Mouse (Mus musculus): ENCODE data around the gene Alg11. TPM values are rescaled to one million over a fixed set of nuclear protein-coding genes. Genes with fewer than 3 reads are reported as not detected.
A peak's percentile ranks its signal among the peaks of the same experiment; 100 is the strongest.

Gene Alg11
- 10 to 100 TPM; 37.6 to 42.0 TPM for total RNA-seq (2021)
- long read RNA-seq, experiment 1, full-length matches to known transcripts: 2 of 6 reads
- long read RNA-seq, experiment 1, partial matches to known transcripts: 0 of 6 reads
- long read RNA-seq, experiment 1, other reads (novel, unspliced or antisense): 4 of 6 reads
- long read RNA-seq, experiment 2, full-length matches to known transcripts: 8 of 16 reads
- long read RNA-seq, experiment 2, partial matches to known transcripts: 0 of 16 reads
- long read RNA-seq, experiment 2, other reads (novel, unspliced or antisense): 8 of 16 reads

DNA sequence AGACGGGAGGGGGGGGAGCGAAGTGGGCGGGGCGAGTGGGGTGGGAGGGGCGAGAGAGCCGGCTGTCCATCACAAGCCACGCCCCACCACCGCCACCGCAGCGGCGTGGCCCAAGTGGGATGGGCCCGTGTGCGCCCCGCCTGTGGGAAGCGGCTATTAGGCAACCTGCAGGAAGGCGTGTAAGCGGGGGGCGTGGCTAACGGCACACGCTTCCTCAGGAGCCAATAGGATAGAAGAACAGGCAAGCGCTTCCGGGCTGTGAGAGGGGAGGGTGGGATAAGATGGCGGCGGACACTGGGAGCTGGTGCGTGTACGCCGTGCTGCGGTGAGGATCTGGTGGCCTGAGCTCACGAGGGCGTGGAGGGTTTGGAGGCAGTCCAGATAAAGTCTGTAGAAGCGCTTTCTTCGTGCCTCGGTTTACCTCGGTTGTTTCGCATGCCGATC lies at the start of gene Alg11:
TSS of gene Alg11 (plus strand) at position 276 of the 444 bp plus-strand sequence.
- peak; percentile 82 to 89 for DNase-seq (ENCODE audit: low spot score in 2 of 2)

DNA sequence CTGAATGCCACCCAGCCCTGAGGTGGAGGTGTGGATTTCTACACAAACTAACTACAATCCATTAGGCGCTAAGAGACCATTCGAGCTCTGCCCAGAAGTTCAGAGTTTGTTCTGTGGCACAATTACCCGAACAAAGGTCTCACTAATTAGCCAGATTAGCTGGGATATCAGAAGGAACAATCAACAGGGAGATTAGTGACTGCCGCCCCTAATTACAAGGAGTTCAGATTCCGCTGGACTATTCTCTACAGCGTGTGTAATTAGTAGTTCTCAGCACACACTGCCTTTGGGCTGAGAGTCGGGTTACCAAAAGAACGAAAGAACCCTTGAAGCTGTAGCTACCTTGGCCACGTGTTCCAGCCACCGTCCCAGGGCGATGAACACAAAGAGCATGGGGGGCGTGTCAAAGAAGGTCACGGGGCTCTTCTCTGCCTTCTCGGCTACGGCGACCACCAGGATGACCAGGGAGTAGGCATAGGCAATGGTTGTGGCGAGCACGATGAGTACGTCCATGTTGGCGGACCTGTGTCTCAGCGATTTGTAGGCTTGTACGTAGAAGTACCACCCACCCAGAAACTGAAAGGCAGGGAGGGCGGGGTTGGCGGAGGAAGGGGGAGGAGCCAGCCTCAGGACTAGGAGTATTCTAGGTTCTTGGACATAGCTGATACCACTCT lies 47.4 kb upstream of the Alg11 start:
- no peak for DNase-seq (ENCODE audit: low spot score in 2 of 2)

GRCm38 (mm10) chr8:22017731-22018130 lies 42.8 kb upstream of the Alg11 start:
- DNase-seq (ENCODE audit: low spot score in 2 of 2): no peak

GRCm38 (mm10) chr8:22019498-22019897 lies 41.0 kb upstream of the Alg11 start:
- no peak for DNase-seq (ENCODE audit: low spot score in 2 of 2)

DNA sequence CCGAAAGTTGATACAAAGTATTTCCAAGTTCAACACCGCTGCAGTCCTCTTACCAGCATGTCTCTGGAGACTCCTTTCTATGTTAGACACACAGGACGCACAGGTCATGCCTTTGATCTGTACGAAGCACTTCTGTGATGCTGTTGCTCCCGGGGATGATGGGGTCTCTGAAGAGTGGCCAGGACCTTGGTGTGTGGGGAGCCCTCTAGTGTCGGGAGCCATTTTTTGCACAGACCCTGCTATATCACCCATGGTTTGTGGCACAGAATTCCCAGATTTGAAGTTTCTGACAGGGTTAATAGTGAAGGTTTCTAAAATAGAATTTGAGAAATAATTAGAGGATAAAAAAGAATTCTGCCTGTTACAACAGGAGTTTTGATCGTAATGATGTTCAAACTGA lies 38.3 kb upstream of the Alg11 start:
- DNase-seq (ENCODE audit: low spot score in 2 of 2): no peak

- DNase-seq (ENCODE audit: low spot score in 2 of 2): no peak
Observed at GRCm38 (mm10) chr8:22025241-22025640, 35.3 kb upstream of the Alg11 start.

GRCm38 (mm10) chr8:22028973-22029372 lies 31.5 kb upstream of the Alg11 start:
- no peak for DNase-seq (ENCODE audit: low spot score in 2 of 2)

DNA sequence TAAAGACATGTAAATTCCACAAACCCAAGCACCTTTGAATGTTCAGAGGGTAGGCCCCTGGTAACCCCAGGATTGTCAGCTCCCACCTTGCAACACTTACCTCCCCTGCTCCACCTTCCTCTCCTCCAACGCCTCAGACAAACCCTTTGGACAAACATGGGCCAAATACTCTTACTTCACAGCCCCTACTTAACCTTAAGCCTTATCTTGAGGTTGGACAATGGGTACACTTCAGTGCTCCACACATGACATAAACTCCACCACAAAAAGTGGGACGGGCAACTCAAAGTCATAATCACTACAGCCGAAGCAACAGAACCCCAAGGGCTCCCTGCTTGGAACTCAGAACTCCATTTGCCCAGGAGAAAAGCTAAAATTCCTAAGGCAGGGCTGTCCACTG lies 29.5 kb upstream of the Alg11 start:
- DNase-seq (ENCODE audit: low spot score in 2 of 2): no peak

- DNase-seq (ENCODE audit: low spot score in 2 of 2): no peak
Observed at GRCm38 (mm10) chr8:22036137-22036536, 24.4 kb upstream of the Alg11 start.

DNA sequence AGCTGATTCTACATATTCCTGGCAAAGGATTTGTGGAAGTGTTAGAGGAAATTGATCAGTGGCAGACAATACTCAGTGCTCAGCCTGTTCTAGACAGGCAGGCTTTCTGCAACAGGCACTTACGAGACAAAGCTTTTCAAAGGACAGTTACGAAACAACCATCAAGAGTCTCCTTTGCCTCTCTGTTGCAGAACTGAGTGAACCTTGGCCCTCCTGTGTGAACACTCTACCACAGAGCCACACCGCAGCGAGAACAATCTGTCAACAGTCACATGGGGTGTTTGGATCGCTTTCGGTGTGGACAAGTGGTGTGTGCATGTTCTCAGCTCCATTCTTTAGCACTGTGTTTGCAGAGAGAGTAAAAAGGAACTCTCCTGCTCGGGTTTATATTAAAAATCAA lies 23.5 kb upstream of the Alg11 start:
- no peak for DNase-seq (ENCODE audit: low spot score in 2 of 2)

- DNase-seq (ENCODE audit: low spot score in 2 of 2): no peak
Observed at GRCm38 (mm10) chr8:22039468-22040152, 20.9 kb upstream of the Alg11 start.

GRCm38 (mm10) chr8:22040153-22040509 lies 20.4 kb upstream of the Alg11 start:
- DNase-seq (ENCODE audit: low spot score in 2 of 2): no peak

DNA sequence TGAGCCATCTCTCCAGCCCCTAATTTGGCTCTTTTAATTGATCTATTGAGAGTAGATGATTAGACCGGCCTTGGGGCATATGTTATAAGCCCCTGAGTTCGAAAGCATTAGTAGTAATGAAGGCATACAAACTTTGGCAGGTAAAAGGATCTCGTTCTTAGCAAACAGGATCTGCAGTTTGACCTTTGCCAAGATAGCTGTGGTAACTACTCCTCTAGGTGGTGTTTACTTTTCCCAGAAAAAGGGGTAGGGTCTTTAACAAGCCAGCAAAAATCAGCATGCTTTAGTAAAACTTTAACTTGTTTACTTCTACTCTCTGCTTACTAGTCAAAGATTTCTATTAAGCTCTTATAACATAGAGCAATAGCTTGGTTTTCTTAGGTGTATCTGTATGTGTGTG lies 18.0 kb upstream of the Alg11 start:
- no peak for DNase-seq (ENCODE audit: low spot score in 2 of 2)

DNA sequence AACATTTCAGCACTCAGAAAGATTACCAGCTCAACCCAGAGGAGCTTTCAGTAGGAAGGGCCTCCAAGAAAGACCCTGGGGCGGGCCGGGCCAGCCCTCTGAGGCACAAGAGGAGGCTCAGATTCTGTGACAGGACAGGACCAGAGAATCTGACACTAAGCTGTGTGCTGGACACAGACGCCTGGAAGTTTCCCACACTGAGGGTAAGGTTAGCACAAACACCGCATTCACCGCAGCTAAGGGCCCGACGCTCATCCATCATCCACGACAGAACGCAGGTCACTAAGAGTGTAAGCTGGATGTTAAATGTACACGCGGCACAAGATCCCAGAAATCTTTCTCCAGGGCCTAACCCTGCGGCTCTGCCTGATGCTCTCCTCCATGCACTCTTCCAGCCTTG lies 16.8 kb upstream of the Alg11 start:
- no peak for DNase-seq (ENCODE audit: low spot score in 2 of 2)

DNA sequence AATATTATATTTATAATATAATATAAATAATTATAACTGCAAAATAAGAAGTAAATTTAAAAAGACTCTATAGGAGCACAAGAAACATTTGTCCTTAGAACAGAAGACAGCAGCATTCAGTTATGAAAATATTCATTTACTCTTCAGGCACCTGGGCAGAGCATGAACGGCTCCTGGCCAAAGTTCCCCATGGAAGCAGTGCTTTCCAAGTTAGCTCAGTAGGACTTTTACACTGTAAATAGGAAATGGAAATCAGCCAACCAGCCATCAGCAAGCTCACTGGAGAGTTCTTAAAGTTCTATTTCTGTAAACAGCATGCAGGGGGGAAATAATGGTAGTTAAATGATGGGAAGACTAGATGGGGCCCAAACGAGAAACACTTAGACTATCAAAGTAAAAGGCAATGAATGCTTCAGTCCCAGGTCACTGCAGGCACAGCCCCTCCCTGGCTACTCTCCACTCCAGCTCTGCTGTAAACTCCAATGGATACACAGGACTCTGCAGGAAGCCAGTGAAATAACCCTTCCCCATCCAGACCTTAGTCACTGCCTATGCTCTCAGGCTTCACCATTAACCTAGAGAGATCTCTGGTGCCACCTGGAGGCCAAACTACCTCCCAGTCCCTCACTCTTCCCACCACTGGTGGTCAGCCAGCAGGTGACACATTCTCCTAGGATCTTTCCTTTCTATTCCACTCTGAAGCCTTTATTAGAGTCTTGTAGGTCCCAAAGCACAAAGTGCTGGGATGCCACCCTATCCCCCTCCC lies 12.6 kb upstream of the Alg11 start:
- DNase-seq (ENCODE audit: low spot score in 2 of 2): peak in 1 of 2 experiments; percentile 10

- DNase-seq (ENCODE audit: low spot score in 2 of 2): no peak
Observed at GRCm38 (mm10) chr8:22054674-22055491, 5.6 kb upstream of the Alg11 start.

GRCm38 (mm10) chr8:22055492-22055877 lies 5.0 kb upstream of the Alg11 start:
- no peak for DNase-seq (ENCODE audit: low spot score in 2 of 2)

GRCm38 (mm10) chr8:22056850-22057249 lies 3.7 kb upstream of the Alg11 start:
- no peak for DNase-seq (ENCODE audit: low spot score in 2 of 2)

GRCm38 (mm10) chr8:22058368-22058767 lies 2.2 kb upstream of the Alg11 start:
- DNase-seq (ENCODE audit: low spot score in 2 of 2): no peak

GRCm38 (mm10) chr8:22059153-22059738 lies 1.3 kb upstream of the Alg11 start:
- no peak for DNase-seq (ENCODE audit: low spot score in 2 of 2)

Measured in adrenal gland, postnatal 4 days (tissue).